Mouse (Mus musculus): ENCODE data around the gene Ccnt2. TPM values are rescaled to one million over a fixed set of nuclear protein-coding genes. Genes with fewer than 3 reads are reported as not detected.

Gene Ccnt2
- total RNA-seq, 1 experiment from 2014 or later: 56.6 TPM

- ATAC-seq (replicated peaks in 1 of 2; ENCODE audit: insufficient read depth in 1 of 2, low FRiP score in 2 of 2, low TSS enrichment in 1 of 2, low read depth in 1 of 2, poor library complexity in 2 of 2, severe bottlenecking in 2 of 2): no peak
These were observed 71.5 kb downstream of the Ccnt2 start for GRCm38 (mm10) chr1:127845472-127845871.

- ATAC-seq (replicated peaks in 1 of 2; ENCODE audit: insufficient read depth in 1 of 2, low FRiP score in 2 of 2, low TSS enrichment in 1 of 2, low read depth in 1 of 2, poor library complexity in 2 of 2, severe bottlenecking in 2 of 2): peak; percentile 94 to 99
These were observed 76.2 kb downstream of the Ccnt2 start for GRCm38 (mm10) chr1:127850075-127850610.

DNA sequence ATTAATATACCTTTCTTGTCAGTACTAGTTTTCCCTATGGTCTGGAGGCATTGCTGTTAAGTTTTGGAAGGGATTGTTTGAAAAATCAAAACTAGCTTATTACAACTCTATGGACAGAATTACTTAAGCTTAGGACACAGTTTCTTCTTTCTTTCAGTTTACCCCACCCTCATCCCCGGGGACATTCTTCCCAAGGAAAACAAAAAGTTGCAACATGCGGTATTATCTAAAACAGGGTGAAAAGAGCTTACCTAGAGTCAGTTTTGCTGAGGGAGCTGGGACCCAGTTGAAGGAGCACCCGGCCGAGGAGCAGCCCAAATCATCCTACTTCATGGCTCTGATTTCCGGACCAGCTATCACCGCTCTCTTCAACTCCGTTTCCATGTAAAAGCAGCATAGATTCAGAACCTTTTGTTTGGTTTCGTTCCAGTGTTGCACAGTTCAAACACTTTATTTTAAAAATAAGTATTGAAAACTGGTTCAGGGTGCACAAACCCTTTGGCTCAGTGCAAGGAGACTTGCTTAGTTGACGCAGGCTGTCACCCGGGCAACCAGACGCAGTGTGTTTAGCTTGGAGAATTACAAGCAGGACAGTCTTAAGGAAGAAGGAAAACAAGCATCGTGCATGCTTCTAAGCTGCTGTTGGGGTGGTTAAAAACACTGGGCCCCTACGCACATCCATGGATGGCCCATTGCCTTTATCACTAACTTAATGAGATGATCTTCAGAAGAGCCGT, 80.7 kb downstream of the Ccnt2 start, which contains the start of gene Map3k19:
Gene Map3k19 (minus strand): TSS at position 546 of the 737 bp plus-strand sequence.
- ATAC-seq (replicated peaks in 1 of 2; ENCODE audit: insufficient read depth in 1 of 2, low FRiP score in 2 of 2, low TSS enrichment in 1 of 2, low read depth in 1 of 2, poor library complexity in 2 of 2, severe bottlenecking in 2 of 2): no peak

Other genes starting within 250 kb of the Ccnt2 start
- 1.6 TPM in 1 of 2 replicates, not detected in the other for gene Tmem163, start 94.6 kb upstream of the Ccnt2 start, total RNA-seq (2017)
- 3.8 TPM in 1 of 2 replicates, not detected in the other for gene Acmsd, start 44.8 kb upstream of the Ccnt2 start, total RNA-seq (2017)
- 0.69 and 2.4 TPM in 2 replicates for gene Map3k19, start 80.9 kb downstream of the Ccnt2 start, total RNA-seq (2017)
- gene Rab3gap1, start 94.6 kb downstream of the Ccnt2 start, total RNA-seq (2017): 62.9 and 74.7 TPM in 2 replicates

Data from hematopoietic stem cell, adult 5-6 weeks (primary cell).